Mouse (Mus musculus) lung, adult 2 months (tissue): ENCODE data around the gene Bbox1. TPM values are rescaled to one million over a fixed set of nuclear protein-coding genes. Genes with fewer than 3 reads are reported as not detected.

Experiments
- DNase-seq: peaks from one replicate; pipeline ENCODE4 v3.0.0; 2022
- H3K4me1 ChIP-seq: fragments of 200-500 bp; 2 replicates; pipeline ENCODE4 v1.6.1; 2011; ENCODE audit warnings: low read length; ENCODE audit not compliant: control insufficient read depth, insufficient read depth
- H3K4me3 ChIP-seq: fragments of 200-500 bp; replicated peaks from 2 replicates; pipeline ENCODE3; 2011; ENCODE audit warnings: low read depth, mild to moderate bottlenecking, control low read depth, low read length; ENCODE audit errors: extremely low read depth
- CTCF ChIP-seq: fragments of 200-500 bp; IDR thresholded peaks from 2 replicates; pipeline ENCODE4 v1.5.1; 2011; ENCODE audit warnings: mild to moderate bottlenecking, low read length, control low read depth; ENCODE audit not compliant: insufficient read depth
- POLR2A ChIP-seq: fragments of 200-500 bp; IDR thresholded peaks from 2 replicates; pipeline ENCODE4 v1.6.1; 2011; ENCODE audit warnings: low read depth, mild to moderate bottlenecking, control low read depth, low read length, borderline replicate concordance; ENCODE audit errors: extremely low read depth
- WGBS: fragments of 180-500 bp; shearing (Covaris S2); methylation state at CpG from one replicate; pipeline ENCODE4 v1.1.7; 2018; 5-methylcytosine and 5-hydroxymethylcytosine counted together
- polyA plus RNA-seq: library from polyadenylated mRNA; depleted of rRNA; stranded (reverse); fragments of >200 nt; gene quantifications from 2 replicates; pipeline ENCODE4 v1.2.3, GENCODE M21; 2012

Gene Bbox1
- polyA plus RNA-seq, 1 experiment, result 1.2 TPM

DNA sequence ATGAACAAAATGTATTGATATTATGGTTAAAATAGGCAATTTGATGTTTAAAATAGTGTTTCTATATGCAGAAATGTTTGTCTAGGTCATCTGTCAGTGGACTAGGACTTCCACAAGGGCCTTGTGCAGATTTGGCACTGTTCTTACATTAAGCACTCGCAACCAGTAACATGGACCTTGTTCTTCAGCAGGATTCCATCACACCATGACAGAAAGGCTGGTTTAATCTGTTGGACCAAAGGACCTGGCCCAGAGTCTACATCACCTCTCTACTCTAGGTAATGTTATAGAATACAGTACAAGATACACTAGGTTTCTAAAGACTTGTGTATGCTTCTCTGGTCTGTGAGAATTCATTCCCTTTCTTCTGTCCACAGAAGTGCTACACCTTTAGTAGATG is 4.4 kb upstream of the Bbox1 start:
- 89% methylated on average over 1 of the region's 1 CpGs for WGBS
- DNase-seq, result no peak
- TF ChIP-seq POLR2A (no peak), CTCF (no peak)
- no peak overlapping the region for H3K4me3 ChIP-seq
- no peaks in the 10 kb centered on the region; the same call in 1 of the 2 replicates for H3K4me1 ChIP-seq

- Histone ChIP-seq H3K4me1 (no peaks in the 10 kb centered on the region; the same call in 1 of the 2 replicates), H3K4me3 (no peak overlapping the region)
- 31% methylated on average over 3 of the region's 3 CpGs for WGBS
- no peak for DNase-seq
- TF ChIP-seq CTCF, result no peak
- TF ChIP-seq POLR2A, result no peak
These were observed 1.9 kb upstream of the Bbox1 start for GRCm38 (mm10) chr2:110316116-110316883.

GRCm38 (mm10) chr2:110314074-110314473 is 286 bp downstream of the Bbox1 start:
- H3K4me3 ChIP-seq, result no peak overlapping the region
- TF ChIP-seq POLR2A, result no peak
- no peak for TF ChIP-seq CTCF
- 87% methylated on average over 5 of the region's 5 CpGs for WGBS
- DNase-seq, result no peak
- no peaks in the 10 kb centered on the region; the same call in 1 of the 2 replicates for H3K4me1 ChIP-seq

DNA sequence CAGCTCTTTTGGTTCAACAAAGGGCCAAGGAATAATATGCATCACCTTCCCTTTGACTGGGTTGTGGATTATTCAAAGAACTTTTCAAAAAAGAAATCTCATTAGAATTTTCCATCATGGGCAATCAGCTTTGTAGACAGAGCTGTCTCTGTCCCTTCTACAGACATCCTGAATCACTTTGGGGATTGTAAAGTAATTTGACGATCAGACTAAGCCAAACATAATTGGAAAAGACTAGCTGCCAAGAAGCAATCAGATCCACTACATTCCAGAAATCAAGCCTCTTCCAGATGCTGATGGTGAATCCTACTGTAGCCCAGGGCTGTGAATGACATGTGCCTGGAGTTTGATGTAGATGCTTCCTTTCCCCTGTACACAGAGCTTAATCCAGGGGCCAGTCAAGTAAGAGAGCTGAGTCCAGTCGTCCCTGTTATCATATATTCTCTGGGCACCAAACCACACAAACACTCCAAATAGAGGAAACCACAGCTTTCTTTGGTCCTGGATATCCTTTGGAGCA is 995 bp downstream of the Bbox1 start:
- Histone ChIP-seq H3K4me1 (no peaks in the 10 kb centered on the region; the same call in 1 of the 2 replicates), H3K4me3 (no peak overlapping the region)
- no peak for DNase-seq
- TF ChIP-seq POLR2A (no peak), CTCF (no peak)
- WGBS, result 47% methylated on average over 2 of the region's 2 CpGs

DNA sequence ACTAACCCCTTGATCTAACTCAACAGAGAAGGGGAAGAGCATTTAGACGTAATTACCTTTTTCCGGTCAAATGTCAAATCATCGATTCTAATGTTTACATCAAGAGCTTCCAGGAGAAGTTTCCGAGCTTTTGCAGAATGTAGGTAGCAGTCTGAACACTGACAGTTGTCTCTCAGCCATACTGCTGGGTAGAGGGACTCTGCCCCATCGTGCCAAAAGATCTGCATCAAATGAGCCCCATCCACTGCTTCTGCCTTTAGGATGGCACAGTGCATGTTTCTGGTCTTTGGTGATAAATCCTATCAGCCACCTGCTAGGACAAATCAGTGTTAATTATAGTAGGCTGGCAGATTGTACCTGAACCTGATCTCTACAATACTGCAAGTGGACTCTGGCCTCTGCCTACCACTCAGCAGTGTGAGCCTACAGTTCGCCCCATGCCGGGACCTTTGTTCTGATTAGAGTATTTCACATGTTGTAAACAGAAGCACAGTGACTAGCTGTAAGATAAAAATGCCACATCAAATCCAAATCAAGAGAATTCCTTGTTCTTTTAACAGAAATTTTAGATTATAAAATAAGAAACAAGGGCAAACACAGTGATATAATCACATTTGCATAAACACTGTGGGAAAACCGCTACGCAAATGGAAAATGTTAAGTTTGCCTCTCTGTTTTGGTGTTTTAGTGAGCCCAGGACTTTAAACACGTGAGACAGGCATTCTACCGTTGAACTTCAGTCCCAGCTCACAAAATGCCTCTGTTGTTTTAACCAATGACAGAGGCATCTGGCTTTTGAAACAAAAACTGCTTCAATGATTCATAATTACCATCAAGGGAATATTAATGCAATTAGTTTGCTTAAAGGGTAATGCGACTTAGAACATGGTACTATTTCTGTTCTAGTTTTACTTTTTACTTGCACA is 8.7 kb downstream of the Bbox1 start:
- Histone ChIP-seq H3K4me3 (no peak overlapping the region), H3K4me1 (no peaks in the 10 kb centered on the region)
- WGBS, result 76% methylated on average over 12 of the region's 12 CpGs
- DNase-seq, result no peak
- no peak for TF ChIP-seq CTCF
- no peak for TF ChIP-seq POLR2A

GRCm38 (mm10) chr2:110302261-110302660 is 12.1 kb downstream of the Bbox1 start:
- no peak for TF ChIP-seq CTCF
- no peak for TF ChIP-seq POLR2A
- no peak for DNase-seq
- H3K4me1 ChIP-seq, result no peaks in the 10 kb centered on the region
- no peak overlapping the region for H3K4me3 ChIP-seq
- 12% methylated on average over 2 of the region's 2 CpGs for WGBS

- no peaks in the 10 kb centered on the region for H3K4me1 ChIP-seq
- DNase-seq, result no peak
- 65% methylated on average over 3 of the region's 3 CpGs for WGBS
- TF ChIP-seq CTCF (no peak), POLR2A (no peak)
- H3K4me3 ChIP-seq, result no peak overlapping the region
These were observed 13.0 kb downstream of the Bbox1 start for GRCm38 (mm10) chr2:110301314-110301713.

- DNase-seq, result no peak
- no peak overlapping the region for H3K4me3 ChIP-seq
- no peaks in the 10 kb centered on the region for H3K4me1 ChIP-seq
- 41% methylated on average over 3 of the region's 3 CpGs for WGBS
- TF ChIP-seq CTCF (no peak), POLR2A (no peak)
These were observed 19.4 kb downstream of the Bbox1 start for GRCm38 (mm10) chr2:110294927-110295326.

DNA sequence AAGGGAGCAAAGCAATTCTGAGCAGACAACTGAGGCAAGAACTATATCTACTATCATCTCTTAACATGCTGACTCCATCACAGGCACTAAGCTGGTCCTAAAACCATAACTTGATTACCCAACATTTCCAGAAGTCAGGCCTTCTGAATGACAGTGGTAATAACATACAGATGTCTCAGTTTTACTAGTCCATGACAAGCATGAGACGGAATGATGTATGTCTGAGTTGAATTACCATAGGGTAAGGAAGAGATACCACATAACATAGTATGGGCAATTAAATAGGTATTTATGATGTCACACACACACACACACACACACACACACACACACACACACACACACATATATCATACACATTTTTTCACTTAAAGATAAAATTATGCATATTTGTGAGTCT is 26.4 kb downstream of the Bbox1 start:
- Histone ChIP-seq H3K4me1 (no peaks in the 10 kb centered on the region; the same call in 1 of the 2 replicates), H3K4me3 (no peak overlapping the region)
- TF ChIP-seq CTCF (no peak), POLR2A (no peak)
- WGBS, result 89% methylated on average over 1 of the region's 1 CpGs
- no peak for DNase-seq
